Mouse (Mus musculus): ENCODE data around the gene Trio.

The Trio gene

GRCm38 (mm10) chr15:27692161-27692560 is 333.5 kb downstream of the Trio start:
- no peak for DNase-seq

DNA sequence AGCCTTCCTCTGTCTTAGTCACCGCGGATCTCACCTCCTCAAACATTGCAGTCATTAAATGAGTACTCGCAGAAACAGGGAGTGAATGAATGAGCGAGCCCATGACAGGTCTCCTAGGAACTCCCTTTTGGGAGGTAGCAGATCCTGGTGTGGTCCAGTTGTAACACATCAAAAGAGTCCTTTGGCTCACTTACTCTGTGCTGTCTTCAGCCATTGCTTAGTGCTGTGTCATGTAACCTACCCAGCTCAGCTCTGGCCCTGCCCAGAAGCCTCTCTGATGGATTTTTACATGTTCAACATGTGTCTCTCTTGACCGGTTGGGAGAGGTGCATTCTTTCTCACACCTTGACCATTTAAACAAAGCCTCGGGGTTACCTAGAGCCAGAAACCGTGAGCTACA is 334.4 kb downstream of the Trio start:
- no peak for DNase-seq

- DNase-seq: no peak
Measured at GRCm38 (mm10) chr15:27688041-27688651, 337.5 kb downstream of the Trio start.

- no peak for DNase-seq
Measured at GRCm38 (mm10) chr15:27684813-27685212, 340.8 kb downstream of the Trio start.

DNA sequence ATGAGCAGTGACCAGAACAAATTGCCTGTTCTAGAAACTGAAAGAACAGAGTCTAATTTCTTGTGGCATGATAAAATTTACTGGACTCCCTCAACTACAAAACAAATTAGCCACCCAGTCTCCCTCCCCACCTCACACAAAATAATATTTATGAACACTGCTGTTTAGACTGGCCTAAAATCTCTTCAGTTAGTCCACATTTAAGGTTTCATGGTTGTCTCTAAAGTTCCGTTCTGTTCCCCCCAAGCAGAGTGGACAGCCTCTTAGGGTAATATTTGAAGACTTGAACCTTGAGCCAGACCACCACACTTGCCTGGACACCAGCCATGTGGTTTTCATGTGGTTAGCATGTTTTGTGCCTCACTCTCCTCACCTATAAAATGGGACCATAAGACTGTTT is 342.4 kb downstream of the Trio start:
- DNase-seq: no peak

DNA sequence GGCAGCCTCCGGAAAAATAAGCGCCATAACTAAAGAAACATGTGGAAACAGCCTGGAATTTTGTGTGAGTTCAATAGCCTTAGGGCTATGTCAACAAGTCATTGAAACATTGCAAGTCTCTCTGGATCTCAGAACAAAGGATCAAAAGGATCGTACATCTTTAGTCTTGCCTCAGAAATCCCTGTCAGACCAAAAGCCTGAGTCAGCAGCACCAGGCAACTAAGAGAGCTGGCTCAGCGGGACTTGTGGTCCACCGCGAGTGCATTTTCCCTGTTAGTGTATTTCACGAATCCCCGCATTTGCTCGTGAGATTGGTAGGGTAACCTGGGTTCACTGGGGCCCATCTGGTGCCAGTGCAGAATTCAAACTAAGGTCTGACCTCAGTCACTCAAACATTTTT is 343.0 kb downstream of the Trio start:
- DNase-seq: no peak

DNA sequence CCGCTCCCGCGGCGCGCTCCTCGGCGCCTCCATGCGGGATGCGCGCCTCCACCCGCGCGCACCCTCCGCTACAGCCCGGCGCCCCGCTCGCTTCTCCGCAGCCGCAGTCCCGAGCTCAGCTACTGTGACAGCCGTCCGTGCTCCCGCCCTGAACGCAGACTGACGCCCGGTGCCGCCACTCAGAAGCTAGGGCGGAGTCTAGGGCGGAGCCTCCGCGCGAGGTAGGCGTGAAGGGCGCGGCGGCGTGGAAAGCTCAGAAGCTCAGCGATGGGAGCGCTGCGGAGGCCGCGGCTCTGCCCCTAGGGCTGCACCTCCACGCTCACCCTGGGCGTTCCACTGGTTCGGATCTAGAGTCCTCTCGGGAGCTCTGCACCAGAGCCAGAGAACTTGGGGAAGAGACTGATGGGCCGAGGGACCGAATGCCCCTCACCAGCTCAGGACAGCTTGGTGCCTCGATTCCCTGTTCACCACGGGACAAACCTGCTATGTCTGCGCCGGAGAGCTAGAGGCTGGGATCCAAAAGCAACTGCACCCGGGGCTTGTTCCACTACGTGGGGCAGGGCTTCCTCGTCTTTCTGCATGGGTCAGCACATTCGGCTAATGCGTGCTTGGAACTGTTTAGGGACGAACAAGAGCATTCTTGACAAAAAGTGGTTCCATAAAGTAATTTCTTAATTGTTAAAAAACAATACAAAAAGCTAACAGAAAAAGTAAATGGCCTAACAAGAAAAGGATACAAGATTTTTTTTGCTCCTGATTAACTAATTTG is 344.0 kb downstream of the Trio start, which contains the start of gene Otulinl:
Gene Otulinl, minus strand, starts transcription at position 161 of the 769 bp plus-strand sequence.
- DNase-seq: peak; percentile 98

GRCm38 (mm10) chr15:27680997-27681396 is 344.7 kb downstream of the Trio start:
- no peak for DNase-seq
